Mouse (Mus musculus) E14TG2a.4 (cell line): ENCODE measurements around the gene Gm20388.

Experiments
- H3K27me3 ChIP-seq: 2 replicates; pipeline ENCODE4 v1.6.1; 2014; ENCODE audit warnings: low read length, control low read depth; ENCODE audit not compliant: insufficient read depth
- H3K36me3 ChIP-seq: 2 replicates; pipeline ENCODE4 v1.6.1; 2014; ENCODE audit warnings: low read length, control low read depth; ENCODE audit not compliant: insufficient read depth
- H3K4me1 ChIP-seq: replicated peaks from 2 replicates; pipeline ENCODE4 v1.6.1; 2014; ENCODE audit warnings: low read depth, low read length, control low read depth
- H3K4me3 ChIP-seq: replicated peaks from 2 replicates; pipeline ENCODE4 v1.5.1; 2014; ENCODE audit warnings: mild to moderate bottlenecking, low read length
- H3K9me3 ChIP-seq: 2 replicates; pipeline ENCODE4 v1.6.1; 2014; ENCODE audit warnings: low read length, control low read depth
- CTCF ChIP-seq: conservative IDR thresholded peaks from 2 replicates; pipeline ENCODE4 v1.5.1; 2014; ENCODE audit warnings: low read length
- NANOG ChIP-seq: IDR thresholded peaks from 2 replicates; pipeline ENCODE4 v1.6.1; 2014; ENCODE audit warnings: borderline replicate concordance, low read length, mixed read lengths
- POU5F1 ChIP-seq: IDR thresholded peaks from 2 replicates; pipeline ENCODE4 v1.6.1; 2014; ENCODE audit warnings: low read length, borderline replicate concordance

Gene Gm20388

GRCm38 (mm10) chr8:124180681-124181445, 4270.2 kb downstream of the Gm20388 start:
- Histone ChIP-seq H3K36me3 (no peaks in the 10 kb centered on the region), H3K9me3 (no peaks in the 10 kb centered on the region), H3K4me3 (no peak overlapping the region), H3K27me3 (no peaks in the 10 kb centered on the region), H3K4me1 (0 out of 2 replicates have a peak, but pooled peaks cover 3% of the 10 kb centered on the region)
- TF ChIP-seq NANOG (no peak), CTCF (no peak), POU5F1 (no peak)

GRCm38 (mm10) chr8:124181751-124182150, 4271.1 kb downstream of the Gm20388 start:
- no peaks in the 10 kb centered on the region for H3K9me3 ChIP-seq
- no peak overlapping the region for H3K4me3 ChIP-seq
- no peaks in the 10 kb centered on the region for H3K36me3 ChIP-seq
- TF ChIP-seq NANOG (no peak), POU5F1 (no peak), CTCF (no peak)
- 0 out of 2 replicates have a peak, but pooled peaks cover 3% of the 10 kb centered on the region for H3K4me1 ChIP-seq
- no peaks in the 10 kb centered on the region; the same call in 1 of the 2 replicates for H3K27me3 ChIP-seq

- H3K9me3 ChIP-seq = no peaks in the 10 kb centered on the region
- H3K4me1 ChIP-seq = 0 out of 2 replicates have a peak, but pooled peaks cover 3% of the 10 kb centered on the region
- no peaks in the 10 kb centered on the region for H3K36me3 ChIP-seq
- H3K27me3 ChIP-seq = no peaks in the 10 kb centered on the region; the same call in 1 of the 2 replicates
- TF ChIP-seq POU5F1 (no peak), NANOG (no peak), CTCF (no peak)
- no peak overlapping the region for H3K4me3 ChIP-seq
These were observed 4271.6 kb downstream of the Gm20388 start for GRCm38 (mm10) chr8:124182224-124182623.

GRCm38 (mm10) chr8:124184078-124184477, 4273.4 kb downstream of the Gm20388 start:
- TF ChIP-seq POU5F1 (no peak), NANOG (no peak), CTCF (no peak)
- Histone ChIP-seq H3K9me3 (no peaks in the 10 kb centered on the region), H3K4me3 (no peak overlapping the region), H3K36me3 (no peaks in the 10 kb centered on the region), H3K4me1 (0 out of 2 replicates have a peak, but pooled peaks cover 3% of the 10 kb centered on the region), H3K27me3 (no peaks in the 10 kb centered on the region; the same call in 1 of the 2 replicates)

GRCm38 (mm10) chr8:124184507-124184906, 4273.9 kb downstream of the Gm20388 start:
- TF ChIP-seq NANOG (no peak), CTCF (no peak), POU5F1 (no peak)
- H3K36me3 ChIP-seq = no peaks in the 10 kb centered on the region
- H3K9me3 ChIP-seq = no peaks in the 10 kb centered on the region
- H3K4me1 ChIP-seq = 0 out of 2 replicates have a peak, but pooled peaks cover 3% of the 10 kb centered on the region
- no peaks in the 10 kb centered on the region; the same call in 1 of the 2 replicates for H3K27me3 ChIP-seq
- H3K4me3 ChIP-seq = no peak overlapping the region

- no peaks in the 10 kb centered on the region; the same call in 1 of the 2 replicates for H3K27me3 ChIP-seq
- TF ChIP-seq POU5F1 = no peak
- TF ChIP-seq NANOG = no peak
- TF ChIP-seq CTCF = no peak
- no peaks in the 10 kb centered on the region for H3K36me3 ChIP-seq
- H3K4me1 ChIP-seq = 0 out of 2 replicates have a peak, but pooled peaks cover 3% of the 10 kb centered on the region
- H3K4me3 ChIP-seq = no peak overlapping the region
- no peaks in the 10 kb centered on the region for H3K9me3 ChIP-seq
These were observed 4274.4 kb downstream of the Gm20388 start for GRCm38 (mm10) chr8:124185081-124185480.

GRCm38 (mm10) chr8:124190388-124190787, 4279.7 kb downstream of the Gm20388 start:
- Histone ChIP-seq H3K4me3 (no peak overlapping the region), H3K9me3 (no peaks in the 10 kb centered on the region), H3K4me1 (no peaks in the 10 kb centered on the region), H3K27me3 (peaks cover 3% of the 10 kb centered on the region; the same call in 1 of the 2 replicates), H3K36me3 (no peaks in the 10 kb centered on the region)
- TF ChIP-seq CTCF = no peak
- TF ChIP-seq NANOG = no peak
- no peak for TF ChIP-seq POU5F1

GRCm38 (mm10) chr8:124192242-124192641, 4281.6 kb downstream of the Gm20388 start:
- H3K36me3 ChIP-seq = no peaks in the 10 kb centered on the region
- H3K9me3 ChIP-seq = no peaks in the 10 kb centered on the region
- H3K4me1 ChIP-seq = peaks cover 14% of the 10 kb centered on the region
- no peak for TF ChIP-seq POU5F1
- TF ChIP-seq CTCF = no peak
- TF ChIP-seq NANOG = no peak
- no peak overlapping the region for H3K4me3 ChIP-seq
- H3K27me3 ChIP-seq = peaks cover 3% of the 10 kb centered on the region; the same call in 1 of the 2 replicates
